Mouse (Mus musculus) bone marrow macrophage, adult 2 months (primary cell): Measurements from ENCODE around the gene Dcst2. TPM values are rescaled to one million over a fixed set of nuclear protein-coding genes. Genes with fewer than 3 reads are reported as not detected.

Experiments used
- H3K27ac ChIP-seq: 2 replicates; pipeline ENCODE4 v1.5.1; 2012; ENCODE audit warnings: low read depth, low read length; ENCODE audit not compliant: insufficient read depth
- H3K4me1 ChIP-seq: 2 replicates; pipeline ENCODE4 v1.6.1; 2012; ENCODE audit warnings: low read length; ENCODE audit not compliant: control insufficient read depth, insufficient read depth
- H3K4me3 ChIP-seq: 2 replicates; pipeline ENCODE4 v1.5.1; 2012; ENCODE audit warnings: mild to moderate bottlenecking, low read length, moderate library complexity; ENCODE audit not compliant: insufficient read depth
- CTCF ChIP-seq: IDR thresholded peaks from 2 replicates; pipeline ENCODE4 v1.5.1; 2012; ENCODE audit warnings: low read depth, mild to moderate bottlenecking, low read length, moderate library complexity
- POLR2A ChIP-seq: IDR thresholded peaks from 2 replicates; pipeline ENCODE4 v1.6.1; 2012; ENCODE audit warnings: mild to moderate bottlenecking, low read depth, low read length, borderline replicate concordance
- polyA plus RNA-seq: library from polyadenylated mRNA; stranded (reverse); fragments of >200 nt; gene quantifications from 2 replicates; pipeline ENCODE4 v1.2.4, GENCODE M21; 2012; ENCODE audit not compliant: missing spikeins, insufficient read depth, insufficient read length

Dcst2 gene
- polyA plus RNA-seq, 1 experiment = not detected

DNA sequence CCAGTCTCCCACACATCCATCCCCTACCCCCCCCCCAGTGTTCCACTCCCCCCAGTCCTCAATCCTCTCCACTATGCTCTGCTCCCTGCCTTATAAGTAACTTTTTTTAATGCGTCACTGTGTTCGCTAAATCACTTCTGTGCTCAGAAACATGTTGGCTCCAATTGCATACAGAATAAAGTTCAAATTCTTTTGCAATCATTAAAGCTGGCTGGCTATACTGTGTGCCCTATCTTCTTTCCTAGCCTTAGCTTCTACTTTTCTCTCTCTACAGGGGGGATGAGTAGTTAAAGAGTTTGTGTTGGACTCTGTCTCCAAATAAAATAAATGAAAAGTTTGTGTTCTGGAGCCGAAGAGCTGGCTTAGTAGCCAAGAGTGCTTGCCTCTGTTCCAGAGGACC lies 47.9 kb downstream of the Dcst2 start:
- no peak for TF ChIP-seq POLR2A
- TF ChIP-seq CTCF = no peak
- no peak overlapping the region for H3K4me3 ChIP-seq
- no peak overlapping the region for H3K27ac ChIP-seq
- H3K4me1 ChIP-seq = peaks cover 5% of the 10 kb centered on the region

DNA sequence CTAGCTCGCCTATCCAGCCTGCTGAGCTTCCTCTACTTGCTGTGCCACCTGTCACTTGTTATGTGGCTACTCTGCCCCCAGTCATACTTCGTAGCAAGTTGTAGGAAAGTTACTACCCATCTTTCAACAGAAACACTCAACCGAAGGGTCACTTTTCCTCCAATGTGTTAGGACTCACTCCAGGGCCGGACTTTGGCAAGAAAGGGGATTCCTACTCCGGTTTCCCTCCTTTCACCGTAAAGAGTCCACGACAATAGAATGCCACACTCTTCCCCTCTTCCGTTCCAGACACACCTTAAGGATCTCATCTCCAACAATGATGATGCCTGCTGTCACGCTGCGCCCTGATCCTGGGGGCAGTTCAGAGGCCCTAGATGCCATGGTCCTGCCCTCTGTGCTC lies 49.1 kb downstream of the Dcst2 start:
- no peak overlapping the region for H3K27ac ChIP-seq
- H3K4me3 ChIP-seq = peak overlapping the region; percentile 79
- peaks cover 5% of the 10 kb centered on the region for H3K4me1 ChIP-seq
- TF ChIP-seq POLR2A (no peak), CTCF (no peak)

DNA sequence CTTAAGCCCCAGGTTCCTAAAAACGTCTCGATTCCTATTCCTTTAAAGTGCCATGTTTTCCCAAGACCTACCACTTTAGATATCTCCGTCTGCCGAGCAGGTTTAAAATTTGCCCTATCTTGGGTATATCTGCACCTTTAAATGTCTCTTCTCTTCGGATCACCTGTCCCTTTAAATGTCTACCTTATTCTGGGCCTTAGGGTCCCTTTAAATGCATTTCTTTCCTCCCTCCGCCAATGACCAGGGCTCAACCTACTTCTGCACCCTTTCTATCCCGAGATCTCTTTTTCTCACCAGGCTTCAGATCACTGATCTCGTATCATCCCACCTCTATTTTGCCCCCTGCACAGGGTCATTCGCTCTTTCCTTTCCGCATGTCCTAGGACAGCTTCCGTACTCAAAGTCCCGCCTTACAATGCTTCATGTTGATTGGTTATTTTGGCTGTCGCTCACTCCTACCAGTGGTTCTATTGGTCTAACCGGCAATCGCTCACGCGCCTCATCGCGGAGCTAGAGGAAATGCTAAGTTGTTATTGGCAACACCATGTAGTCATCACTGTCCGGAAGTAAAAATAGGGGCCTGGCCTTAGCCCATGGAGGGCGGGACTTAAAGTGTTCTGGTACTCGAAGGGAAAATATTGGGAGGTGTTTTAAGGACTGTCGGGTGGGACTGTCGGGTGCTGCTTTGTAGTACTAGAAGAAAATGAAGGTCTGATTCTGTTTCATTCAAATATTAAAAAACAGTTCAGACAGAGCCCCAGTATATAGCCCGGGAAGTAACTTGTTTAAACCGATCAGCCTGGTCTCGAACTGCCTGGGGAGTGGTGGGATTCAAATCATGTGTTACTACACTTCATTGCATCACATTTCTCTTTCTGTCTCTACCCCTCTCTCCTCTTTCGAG lies 50.0 kb downstream of the Dcst2 start, which contains the start of gene Flad1:
Flad1 (minus strand) TSS at position 381 of the 904 bp plus-strand sequence.
- peak within 1 kb of the TSS; percentile 79 for H3K4me3 ChIP-seq
- peak within 1 kb of the TSS; percentile 31; the same call in 1 of the 2 replicates for H3K27ac ChIP-seq
- peaks cover 11% of the 10 kb centered on the region for H3K4me1 ChIP-seq
- TF ChIP-seq CTCF (no peak), POLR2A (no peak)

DNA sequence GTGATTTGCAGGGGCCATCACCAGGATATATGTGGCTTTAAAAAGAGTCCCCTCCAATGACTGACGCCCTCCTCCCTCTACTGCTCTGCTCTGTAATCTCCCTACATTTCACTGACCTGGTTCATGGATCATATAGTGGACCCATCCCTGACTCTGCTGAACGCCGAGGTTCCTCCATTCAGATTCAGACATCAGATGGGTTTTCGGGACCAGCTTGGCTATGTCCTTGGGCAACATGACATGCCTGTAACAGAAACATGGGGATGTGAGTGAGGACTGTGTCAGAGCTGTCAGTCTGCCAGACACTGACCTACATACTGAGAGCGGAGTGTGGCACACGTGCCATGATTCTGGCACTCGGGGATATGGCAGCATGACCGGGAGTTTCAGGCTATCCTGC lies 54.4 kb downstream of the Dcst2 start:
- no peak overlapping the region for H3K27ac ChIP-seq
- TF ChIP-seq CTCF (no peak), POLR2A (no peak)
- H3K4me1 ChIP-seq = peaks cover 20% of the 10 kb centered on the region
- H3K4me3 ChIP-seq = no peak overlapping the region

DNA sequence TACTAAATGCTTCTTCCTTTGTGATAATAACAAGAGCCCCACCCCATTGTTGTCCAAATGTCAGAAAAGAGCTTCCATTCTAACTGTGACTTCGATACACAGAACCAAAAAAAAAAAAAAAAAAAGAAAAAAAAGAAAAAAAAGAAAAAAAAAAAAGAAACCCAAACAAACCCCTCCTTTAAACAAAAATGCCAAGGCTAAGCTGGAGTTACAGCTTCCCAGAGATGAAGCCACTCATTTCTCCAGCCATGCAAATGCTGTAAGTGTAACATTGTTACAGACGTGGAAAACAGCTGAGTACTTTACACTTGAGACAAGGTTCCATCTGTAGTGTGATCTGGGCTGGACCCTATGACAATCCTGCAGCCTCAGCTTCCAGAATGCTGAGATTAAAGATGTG lies 55.4 kb downstream of the Dcst2 start:
- Histone ChIP-seq H3K4me3 (peak overlapping the region; percentile 90), H3K4me1 (peaks cover 27% of the 10 kb centered on the region), H3K27ac (peak overlapping the region; percentile 36; the same call in 1 of the 2 replicates)
- TF ChIP-seq POLR2A = no peak
- no peak for TF ChIP-seq CTCF

DNA sequence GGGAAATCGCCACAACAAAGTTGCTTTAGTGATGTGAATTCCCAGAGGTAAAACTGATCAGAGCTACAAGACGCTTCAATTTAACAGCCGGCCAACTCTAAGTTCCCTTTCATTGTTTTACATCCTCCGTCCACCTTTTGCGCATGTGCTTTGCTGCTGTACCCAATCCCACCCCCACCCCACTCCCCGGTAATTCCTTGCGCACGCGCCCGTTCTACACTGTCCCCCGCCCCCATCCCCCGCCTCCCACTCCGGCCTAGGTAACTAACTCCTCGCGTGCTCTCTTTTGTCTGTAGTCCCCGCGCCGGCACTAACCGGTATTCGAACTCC lies 56.0 kb downstream of the Dcst2 start:
- peak overlapping the region; percentile 70 for H3K27ac ChIP-seq

DNA sequence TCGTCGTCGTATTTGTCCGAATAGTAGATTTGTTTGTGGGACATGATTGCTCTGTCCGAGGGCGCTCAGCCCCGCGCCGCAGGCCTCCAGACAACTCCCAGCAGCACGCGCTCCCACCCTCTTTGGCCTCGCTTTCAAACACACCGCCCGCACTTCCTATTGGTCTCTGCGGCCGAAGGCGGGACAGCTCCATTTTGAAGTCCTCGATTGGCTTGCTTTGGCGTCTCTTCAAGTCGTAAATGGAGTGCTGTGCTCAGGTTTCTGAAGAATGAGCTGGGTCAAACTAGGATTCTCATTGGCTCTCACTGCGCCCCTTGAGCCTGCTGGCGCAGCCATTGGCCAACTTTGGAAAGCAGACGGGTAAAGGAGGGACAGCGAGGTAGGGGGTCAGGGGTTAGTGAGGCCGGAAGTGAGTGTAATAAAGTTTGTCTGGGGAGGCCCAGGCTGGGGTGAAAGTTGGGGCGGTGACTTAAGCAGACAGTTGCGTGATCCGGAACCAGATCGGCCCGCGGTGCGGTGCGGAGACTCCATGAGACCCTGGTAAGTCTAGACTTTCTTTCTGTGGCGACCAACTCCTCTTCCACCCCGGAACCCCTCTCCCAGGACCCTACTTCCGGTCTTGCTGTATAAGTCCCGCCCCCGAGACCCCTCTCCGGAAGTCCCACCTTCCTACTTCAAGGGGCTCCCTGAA lies 56.5 kb downstream of the Dcst2 start, which contains the start of the genes Cks1b and Shc1:
Cks1b (minus strand) TSS at position 214 of the 691 bp plus-strand sequence.
Shc1 (plus strand) TSS at position 274 of the 691 bp plus-strand sequence.
- TF ChIP-seq POLR2A = no peak
- no peak for TF ChIP-seq CTCF
- Histone ChIP-seq H3K4me3 (peak within 1 kb of the TSS; percentile 90), H3K27ac (peak within 1 kb of the TSS; percentile 95), H3K4me1 (peaks cover 37% of the 10 kb centered on the region)

More for the DNA sequence above, 56.0 kb downstream of the Dcst2 start:
- peaks cover 32% of the 10 kb centered on the region for H3K4me1 ChIP-seq
- TF ChIP-seq CTCF (no peak), POLR2A (no peak; the same call in 1 of the 2 replicates)
- H3K4me3 ChIP-seq = peak overlapping the region; percentile 90

DNA sequence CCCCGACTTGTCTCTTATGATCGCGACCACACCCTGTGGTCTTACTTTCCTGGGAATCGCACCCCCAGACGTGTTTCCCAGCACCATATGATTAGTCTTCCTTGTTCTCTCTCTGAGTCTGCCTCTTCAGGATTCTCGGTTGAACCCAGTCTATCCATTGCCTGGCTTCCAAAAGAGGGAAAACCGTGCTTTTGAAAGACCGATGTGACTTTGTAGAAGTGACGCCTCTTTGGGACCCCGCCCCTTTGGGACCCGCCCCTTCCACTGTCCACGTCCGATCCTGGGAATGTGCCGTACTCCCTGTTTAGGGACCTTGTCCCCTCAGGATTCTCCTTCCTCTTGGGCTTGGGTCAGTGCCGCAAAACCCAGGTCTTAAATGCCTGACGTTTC lies 57.1 kb downstream of the Dcst2 start:
- Histone ChIP-seq H3K27ac (peak overlapping the region; percentile 95), H3K4me3 (peak overlapping the region; percentile 90), H3K4me1 (peaks cover 41% of the 10 kb centered on the region)
- TF ChIP-seq POLR2A = no peak
- TF ChIP-seq CTCF = no peak

DNA sequence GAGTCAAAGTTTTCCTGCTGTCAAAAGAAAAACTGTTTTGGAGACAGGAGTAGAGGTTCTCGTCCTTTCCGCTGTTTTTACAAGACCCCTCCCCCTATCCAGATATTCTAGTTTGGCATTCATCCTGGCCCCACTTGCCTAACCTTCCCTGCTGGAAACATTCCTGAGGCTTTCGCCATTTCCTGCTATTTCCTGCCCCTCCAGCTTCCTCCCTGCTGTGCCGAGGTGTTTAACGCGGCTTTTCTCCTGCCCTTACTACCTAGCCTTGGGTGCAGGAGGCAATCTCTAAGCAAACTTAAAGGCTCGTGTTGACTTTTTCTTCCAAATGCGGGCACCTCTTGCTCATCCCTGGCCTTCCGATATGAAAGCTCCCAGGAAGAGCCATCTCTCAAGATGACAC lies 57.8 kb downstream of the Dcst2 start:
- peak overlapping the region; percentile 90 for H3K4me3 ChIP-seq
- TF ChIP-seq CTCF (no peak), POLR2A (no peak)
- peak overlapping the region; percentile 95 for H3K27ac ChIP-seq
- H3K4me1 ChIP-seq = peaks cover 41% of the 10 kb centered on the region

DNA sequence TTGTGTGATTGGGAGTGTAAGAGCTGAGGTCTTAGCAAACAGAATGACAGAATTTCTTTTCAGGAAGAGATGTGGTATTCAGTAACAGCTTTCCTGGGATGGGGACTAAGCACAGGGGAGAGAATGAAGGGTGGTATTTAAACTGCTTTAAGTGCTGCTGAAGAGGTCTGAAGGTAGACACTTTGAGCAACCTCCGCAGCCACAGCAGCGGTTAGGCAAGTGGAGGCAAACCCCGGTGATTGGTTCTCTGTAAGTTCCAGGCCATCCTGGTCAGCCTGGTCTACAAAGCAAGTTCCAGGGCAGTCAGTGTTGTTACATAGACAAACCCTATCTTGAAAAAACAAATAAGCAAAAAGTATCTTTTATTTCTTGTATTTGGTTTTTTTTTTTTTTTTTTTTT lies 58.2 kb downstream of the Dcst2 start:
- Histone ChIP-seq H3K27ac (peak overlapping the region; percentile 95), H3K4me1 (peaks cover 41% of the 10 kb centered on the region), H3K4me3 (peak overlapping the region; percentile 90)
- no peak for TF ChIP-seq CTCF
